Mouse (Mus musculus) spleen, adult 12 weeks (tissue): Measurements from ENCODE around the gene Stag3.
A peak's percentile ranks its signal among the peaks of the same experiment; 100 is the strongest.

ENCODE experiments used
- DNase-seq: peaks from one replicate; pipeline ENCODE4 v3.0.0; 2022; ENCODE audit warnings: low spot score

Gene Stag3

DNA sequence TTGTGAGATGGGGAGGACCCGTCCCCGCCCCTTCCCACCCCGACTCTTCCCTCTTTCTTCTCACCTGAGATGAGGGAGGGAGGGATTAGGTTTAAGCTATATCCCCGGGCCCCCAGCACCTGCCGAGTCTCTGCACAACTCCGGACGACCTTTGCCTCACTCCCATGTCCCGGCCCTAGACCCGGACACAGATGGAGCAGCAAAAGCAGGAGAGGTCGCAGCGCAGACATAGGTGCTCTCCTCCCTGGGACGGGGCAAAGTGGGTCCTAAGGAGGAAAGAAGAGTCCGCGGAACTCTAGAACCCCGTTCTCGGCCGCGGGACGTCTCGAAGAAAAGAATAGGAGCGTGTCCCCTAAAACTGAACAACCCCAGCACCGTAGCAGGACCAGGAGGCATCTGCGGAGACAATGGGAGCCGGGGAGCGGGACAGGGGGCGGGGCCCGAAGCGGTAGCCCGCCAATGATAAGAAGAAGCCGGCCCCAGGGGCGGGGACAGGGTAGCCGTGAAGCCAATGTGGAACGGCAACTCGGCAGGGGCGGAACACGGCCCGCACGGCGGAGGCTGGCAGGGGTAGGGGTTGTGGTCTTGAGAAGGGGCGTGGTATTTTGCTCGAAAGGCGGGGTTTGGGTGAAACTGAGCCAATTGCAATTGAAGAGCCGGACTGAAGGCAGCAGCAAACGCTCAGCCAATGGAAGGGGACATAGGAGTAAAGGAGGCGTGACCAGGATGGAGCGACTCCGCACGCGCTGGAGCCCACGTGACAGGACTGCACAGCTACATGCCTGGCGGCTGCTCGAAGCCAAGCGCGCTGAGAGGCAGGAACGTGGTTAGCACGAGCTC is at the start of gene Stag3, which contains the start of the genes Gm43720 and Gpc2:
Gene Stag3 (plus strand): TSS at position 656 of the 840 bp plus-strand sequence.
Gene Gm43720 (minus strand): TSS at position 374 of the 840 bp plus-strand sequence.
Gene Gpc2 (minus strand): TSS at position 421 of the 840 bp plus-strand sequence.
- peak; percentile 84 for DNase-seq

DNA sequence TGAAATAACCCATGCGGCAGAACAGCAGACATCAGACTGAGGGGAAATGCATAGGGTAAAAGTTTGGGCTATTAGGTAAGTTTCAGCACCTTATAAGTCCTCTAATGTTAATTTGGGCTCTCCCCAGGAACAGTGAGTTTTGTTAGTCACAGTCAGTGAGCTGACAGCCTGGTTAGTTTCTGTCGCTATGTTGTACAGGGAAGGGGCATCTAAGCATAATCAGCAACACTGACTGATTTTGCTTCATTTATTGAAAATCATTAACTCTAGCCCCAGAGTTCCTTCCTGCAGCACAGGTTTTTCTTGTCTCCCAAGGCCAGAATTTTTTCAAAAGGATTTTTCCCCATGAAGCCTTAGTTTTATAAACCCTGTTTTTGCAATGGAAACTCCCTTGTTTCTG is 46.3 kb upstream of the Stag3 start:
- no peak for DNase-seq

DNA sequence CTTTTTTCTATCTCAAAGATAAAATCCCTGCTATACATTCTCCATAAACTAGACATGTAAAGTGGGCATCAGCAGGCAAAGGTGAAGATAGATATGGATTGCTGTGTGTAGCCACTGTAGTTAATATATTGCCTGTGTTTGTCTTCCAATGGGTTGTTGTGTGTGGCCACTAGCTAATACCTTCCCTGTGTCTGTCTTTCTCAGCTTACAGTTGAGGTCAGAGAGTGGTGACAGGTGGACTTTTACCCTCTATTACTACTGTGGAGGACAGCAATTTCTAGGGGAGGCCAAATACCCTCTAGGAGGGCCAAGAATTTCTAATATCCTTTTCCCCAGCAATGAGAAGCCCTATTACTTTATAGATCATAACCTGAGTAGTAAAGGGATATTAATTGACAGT is 45.8 kb upstream of the Stag3 start:
- DNase-seq, result no peak

DNA sequence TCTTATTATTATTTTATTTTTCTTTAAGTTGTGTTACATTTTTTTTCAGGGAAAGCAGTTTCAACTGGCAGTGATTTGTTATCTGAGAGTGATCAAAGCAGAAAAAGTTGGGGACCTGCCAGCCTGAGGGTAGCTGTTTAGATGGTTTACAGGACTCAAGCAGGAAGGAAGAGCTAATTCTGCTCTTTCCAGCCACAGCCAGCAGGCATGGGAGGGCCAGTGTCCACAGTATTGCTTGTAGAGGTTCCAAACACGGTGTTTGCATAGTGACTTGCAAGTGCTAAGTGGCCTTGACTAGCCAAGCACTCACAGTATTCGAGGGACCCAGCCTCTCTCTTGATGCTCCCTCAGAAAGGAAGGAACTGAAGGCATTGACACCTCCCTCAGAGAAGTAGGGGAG is 38.5 kb upstream of the Stag3 start:
- no peak for DNase-seq

DNA sequence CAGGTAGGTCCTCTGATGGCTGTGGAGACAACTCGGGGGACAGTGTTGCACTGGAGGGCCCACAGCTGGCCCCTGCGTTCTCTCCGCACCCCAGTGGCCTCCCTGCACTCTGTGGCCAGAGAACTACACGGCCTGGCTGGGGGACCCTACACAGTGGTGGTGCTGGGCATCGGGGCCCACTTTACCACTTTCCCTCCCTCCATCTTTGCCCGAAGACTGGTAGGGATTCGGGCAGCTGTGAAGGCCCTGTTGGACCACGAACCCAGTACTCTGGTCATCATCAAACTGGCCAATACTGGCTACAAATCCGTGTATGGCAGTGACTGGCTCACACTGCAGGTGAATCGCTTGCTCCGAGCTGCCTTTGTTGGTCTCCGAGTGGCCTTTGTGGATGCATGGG is 28.9 kb upstream of the Stag3 start:
- DNase-seq, result no peak

DNA sequence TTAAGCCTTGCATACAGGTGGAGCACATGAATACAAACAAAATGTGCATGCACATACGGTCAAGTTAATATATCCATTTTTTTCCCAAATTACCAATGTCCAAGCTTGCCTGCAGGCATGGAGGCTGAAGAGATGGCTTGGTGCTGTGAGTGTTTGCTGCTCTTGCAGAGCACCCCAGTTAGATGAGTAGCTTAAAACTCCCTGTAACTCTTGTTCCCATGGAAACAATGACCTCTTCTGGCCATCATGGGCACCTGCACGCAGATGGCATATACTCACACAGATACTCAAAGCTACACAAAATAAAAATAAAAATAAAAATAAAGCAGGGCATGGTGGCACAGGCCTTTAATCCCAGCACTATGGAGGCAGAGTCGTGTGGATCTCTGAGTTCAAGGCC is 27.0 kb upstream of the Stag3 start:
- no peak for DNase-seq

DNA sequence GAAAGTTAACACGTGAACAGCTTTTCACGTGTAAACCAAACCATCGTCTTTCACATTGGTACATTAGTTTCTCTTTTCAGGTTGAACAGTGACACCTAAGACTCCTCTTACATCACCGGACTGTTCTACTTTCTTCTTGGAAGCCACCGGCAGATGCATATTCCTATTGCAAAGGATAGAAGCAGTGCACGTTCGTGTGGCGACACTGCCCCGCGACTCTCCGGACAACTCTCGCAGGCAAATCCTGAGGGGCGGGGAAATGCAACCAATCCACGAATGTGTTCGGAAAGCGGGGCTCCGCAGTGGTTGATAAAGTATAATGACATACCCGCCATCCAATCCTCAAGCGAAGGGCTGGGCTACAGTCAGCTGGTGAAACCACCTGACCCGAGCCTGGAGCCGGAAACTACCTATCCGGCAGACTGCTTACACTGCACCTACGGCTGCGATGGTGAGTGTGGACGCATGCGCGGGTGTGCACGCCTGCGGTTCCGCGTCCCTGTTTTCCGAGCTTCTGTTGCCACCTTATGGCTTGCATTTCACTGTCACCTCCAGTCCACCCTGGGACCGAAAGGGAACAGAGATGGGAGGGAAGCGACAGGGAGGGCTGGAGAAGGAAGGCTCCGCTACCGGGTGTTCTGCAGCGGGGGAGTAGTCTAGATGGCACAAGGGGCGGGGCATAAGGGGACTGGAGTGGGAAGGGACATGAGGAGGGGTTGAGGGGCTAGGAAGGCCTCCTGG is 24.5 kb upstream of the Stag3 start, which contains the start of gene Lamtor4:
Gene Lamtor4 (plus strand): TSS at position 130 of the 741 bp plus-strand sequence.
- DNase-seq, result peak; percentile 83

DNA sequence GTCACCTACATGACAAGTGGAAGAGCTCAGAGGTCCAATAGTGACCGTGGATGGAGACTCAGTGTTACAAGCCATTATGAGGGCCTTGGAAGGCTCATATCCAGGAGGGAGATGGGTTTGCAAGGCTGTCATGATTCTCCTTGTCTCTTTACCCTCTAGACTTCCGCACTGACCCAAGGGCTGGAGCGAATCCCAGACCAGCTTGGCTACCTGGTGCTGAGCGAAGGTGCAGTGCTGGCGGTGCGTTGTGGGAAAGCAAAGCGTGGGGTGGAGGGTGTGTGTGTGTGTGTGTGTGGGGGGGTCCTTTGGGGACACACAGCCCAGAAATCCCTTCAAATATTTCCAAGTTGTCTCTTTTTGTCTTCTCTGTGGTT is 24.0 kb upstream of the Stag3 start:
- no peak for DNase-seq

DNA sequence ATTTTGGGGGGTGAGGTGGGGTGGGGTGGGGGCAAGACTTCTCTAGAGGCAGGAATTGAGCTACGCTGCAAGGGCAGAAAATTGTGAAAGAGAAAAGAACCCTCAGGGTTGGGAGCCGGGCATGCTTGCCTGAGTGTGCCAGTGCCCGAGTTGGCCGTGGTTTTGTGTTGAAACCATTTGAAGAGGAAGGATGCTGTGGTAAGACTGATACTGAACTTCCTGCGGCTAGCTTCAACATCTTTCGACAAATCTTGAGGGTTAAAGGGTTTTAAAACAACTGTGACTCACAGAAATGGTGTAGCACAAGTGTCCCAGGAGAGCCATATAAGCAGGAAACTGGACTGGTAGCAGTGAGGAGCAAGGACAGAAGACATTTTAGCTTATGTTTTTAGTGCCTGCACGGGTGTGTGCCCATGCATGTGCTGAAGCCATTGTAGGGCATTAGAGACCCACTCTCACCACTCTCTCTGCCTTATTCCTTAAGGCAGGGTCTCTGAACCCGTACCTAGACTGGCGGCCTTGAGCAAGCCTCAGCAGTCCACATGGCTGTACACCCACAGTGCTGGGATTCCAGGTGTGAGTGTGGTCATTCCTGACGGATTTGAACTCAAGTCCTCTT is 23.0 kb upstream of the Stag3 start:
- no peak for DNase-seq

DNA sequence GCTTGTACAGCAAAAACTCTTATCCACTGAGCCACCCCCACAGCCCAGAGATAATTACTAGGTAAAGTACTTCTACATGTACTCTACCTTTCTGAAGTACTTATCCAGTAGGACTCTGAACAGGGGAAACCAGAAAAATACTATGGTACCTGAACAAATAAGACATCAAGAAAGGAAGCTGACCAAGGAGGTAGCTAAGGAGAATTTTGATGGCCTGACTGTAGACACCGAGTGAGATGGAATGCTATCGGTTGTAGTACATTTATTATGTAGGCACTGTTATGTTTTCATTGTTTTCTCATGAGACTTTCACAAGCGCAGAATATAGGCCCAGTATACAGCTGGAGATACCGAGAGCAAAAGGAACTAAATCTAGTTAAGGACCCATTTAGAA is 22.5 kb upstream of the Stag3 start:
- no peak for DNase-seq

DNA sequence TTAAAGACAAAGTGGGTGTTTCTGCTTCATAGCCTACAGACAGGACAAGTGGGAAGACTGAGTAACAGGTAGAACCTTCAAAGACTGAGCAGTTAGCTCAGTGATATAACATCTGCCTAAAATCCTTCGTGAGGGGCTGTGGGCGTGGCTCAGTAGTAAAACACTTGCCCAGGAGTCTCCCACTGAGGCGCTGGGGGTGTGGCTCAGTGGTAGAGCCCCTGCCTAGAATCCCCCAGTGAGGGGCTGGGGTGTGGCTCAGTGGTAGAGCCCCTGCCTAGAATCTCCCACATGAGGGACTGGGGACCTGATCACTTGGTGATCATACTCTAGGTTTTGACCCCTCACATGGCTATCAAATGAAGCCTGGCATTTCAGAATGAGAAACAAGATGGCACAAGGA is 22.0 kb upstream of the Stag3 start:
- no peak for DNase-seq

DNA sequence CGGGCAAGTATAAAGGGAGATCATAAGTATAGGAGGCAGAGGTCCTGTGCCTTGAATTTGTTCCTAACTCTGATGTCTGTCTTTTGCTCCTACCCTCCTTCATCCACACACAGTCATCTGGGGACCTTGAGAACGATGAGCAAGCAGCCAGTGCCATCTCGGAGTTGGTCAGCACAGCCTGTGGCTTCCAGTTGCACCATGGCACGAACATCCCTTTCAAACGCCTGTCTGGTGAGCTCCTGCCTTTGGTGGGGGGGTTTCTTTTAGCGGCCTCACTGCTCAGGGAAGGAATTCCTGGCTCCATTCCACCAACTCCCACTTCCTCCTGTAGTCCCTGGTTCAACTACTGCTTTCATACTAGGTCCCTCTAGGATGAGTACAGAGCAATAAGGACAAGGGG is 21.5 kb upstream of the Stag3 start:
- no peak for DNase-seq

DNA sequence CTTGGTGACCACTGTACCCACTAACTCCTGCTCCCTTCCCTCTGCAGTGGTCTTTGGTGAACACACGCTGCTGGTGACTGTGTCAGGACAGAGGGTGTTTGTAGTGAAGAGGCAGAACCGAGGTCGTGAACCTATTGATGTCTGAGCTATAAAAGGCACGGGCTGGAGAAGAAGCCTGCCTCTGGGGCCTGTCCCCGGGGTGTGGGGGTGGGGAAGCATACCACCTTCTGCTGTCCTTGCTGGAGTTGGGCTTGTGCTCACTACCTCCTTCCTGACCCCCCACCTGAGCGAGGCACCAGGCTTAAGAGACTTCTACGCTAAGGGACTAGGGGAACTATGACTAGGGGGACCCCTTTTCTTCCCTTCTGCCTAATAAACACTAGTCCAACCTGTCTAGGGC is 21.0 kb upstream of the Stag3 start:
- no peak for DNase-seq

DNA sequence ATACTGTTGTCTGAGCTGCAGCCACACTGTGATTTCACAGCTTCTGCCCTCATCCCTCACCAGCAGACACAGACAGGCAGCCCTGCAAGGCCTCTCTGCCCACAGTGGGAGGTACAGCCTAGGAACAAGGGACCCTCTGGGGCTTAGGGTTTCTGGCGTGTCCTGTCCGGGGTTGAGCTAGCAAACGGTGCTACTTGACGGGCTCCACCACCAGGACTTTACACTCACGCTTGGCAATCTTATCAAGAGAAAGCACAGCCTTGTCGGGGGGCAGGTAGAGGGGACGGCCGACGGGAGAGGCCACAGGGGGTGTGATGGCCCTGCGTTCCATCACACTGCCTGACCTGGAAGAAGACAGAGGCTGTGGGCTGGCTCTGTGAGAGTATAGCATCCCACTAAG is 20.0 kb upstream of the Stag3 start:
- no peak for DNase-seq

DNA sequence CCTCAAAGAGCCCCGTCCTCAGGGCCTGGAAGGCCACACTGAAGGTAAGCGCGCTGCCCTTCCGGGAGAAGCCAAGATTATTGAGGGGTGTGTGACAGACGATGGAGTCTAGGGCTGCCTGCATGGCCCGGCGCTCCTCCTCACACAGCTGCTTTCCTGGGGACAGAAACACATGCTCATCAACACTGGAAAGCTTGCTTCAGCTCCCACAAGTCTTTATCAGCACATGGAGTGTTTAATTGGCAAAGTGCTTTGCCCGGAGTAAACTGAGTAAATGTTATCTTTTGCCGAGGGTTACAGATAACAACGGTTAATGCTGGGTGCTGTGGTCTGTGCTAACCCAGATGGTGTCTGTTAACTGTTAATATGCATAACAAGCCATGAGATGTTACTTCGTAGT is 19.2 kb upstream of the Stag3 start:
- no peak for DNase-seq

DNA sequence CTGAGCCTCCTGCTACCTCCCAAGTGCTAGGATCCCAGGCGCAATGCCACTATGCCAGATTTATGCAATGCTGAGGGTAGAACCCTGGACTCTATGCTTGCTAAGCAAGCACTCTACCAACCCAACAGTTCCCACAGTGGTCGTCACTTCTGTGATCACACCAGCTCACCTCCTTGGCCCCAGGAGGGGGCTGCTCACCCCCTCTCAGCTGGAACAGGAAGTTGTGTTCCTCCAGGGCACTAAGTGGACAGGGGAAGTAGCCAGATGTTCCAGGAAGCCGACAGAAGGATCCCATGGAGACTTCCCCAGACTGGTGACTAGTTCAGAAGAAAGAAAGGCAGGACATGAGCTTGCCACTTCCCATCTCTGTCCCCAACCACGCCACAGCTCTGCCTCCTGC is 18.0 kb upstream of the Stag3 start:
- DNase-seq, result no peak

DNA sequence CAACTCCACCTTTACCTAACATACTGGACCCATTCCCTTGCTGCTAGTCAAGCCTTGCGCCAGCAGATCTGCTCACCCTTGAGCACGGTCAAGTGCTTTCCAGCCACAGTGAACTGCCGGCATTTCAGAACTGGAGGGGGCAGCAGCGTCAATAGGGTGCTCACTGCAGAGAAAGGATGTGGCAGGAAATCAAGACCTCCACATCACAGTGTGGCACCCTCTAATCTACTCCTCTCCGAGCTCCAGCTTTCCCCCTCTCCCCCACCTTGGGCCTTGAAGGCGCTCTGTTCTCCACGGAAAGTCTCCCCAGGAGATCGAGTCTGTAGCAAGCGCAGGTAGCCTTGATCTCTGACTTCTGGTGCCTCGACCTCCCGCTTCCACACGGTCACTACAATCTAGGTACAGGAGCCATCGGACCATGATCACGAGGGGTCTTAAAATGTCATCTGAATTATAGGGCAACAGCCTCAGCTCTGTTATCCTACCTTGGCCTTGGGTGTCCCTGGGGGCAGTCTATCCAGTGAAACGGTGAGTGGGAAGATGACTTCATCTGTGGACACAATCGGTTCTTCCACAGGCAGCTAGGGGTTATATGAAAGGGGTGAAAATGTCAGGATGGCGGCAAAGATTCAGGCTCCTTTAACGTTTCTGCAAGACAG is 17.3 kb upstream of the Stag3 start:
- DNase-seq, result no peak

DNA sequence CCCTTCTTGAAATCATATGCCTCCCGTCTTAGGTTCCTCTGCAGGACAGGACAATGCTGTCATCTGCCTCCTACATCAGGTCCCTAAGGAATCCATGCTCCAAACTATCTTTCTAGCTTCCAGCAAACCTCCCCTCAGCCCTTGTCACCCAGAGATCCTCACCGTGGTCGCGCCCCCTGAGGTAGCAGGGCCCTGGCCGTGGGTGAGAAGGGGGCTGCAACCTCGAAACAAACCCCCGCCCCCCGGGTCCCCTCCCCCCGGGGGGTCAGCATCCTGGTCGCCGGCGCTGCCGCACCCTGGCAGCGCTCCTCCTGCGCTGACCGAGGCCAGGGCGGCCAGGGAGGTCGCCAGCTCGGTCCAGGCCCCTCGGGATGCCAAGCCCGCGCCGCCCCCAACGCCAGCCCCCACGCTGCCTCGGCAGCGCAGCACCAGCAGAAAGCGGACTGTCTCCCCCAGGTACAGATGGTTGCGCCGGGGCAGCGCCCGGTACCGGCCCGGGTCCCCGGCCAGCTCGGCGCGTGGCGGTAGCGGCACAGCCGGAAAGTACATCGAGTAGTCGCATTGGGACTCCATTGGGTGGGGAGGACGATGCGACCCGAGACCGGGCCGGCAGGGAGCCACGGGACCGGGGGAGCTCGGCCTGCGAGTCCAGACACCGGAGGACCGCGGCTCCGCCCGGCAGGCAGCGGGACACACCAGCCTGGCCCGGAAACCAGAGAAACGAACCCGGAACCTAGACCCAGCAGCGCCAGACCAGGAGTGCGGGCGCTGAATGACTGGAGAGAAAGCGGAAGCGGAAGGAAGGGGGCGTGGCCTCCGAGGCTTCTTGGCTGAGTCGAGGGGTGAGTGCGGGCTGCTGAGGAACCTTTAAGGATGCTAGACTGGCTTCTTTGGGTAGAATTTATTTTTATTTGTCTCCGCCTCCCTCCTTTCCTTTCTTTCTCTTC is 16.5 kb upstream of the Stag3 start, which contains the start of gene BC037034:
Gene BC037034 (minus strand): TSS at position 774 of the 947 bp plus-strand sequence.
- DNase-seq, result peak; percentile 83

DNA sequence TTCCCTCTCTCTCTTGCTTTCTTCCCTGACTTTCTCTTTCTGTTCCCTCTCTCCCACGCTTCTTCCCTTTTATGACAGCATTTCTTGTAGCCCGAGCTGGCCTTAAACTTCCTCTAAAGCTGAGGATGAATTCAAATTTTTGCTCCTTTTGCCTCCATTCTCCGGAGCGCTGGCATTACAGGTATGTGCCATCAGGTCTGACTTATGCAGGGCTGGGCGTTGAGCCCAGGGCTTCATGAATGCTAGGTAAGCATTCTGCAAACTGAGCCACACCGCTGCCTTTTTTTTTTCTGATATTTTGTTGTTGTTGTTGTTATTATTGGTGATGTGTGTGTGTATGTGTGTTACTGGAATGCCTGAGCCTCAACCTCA is 15.8 kb upstream of the Stag3 start:
- no peak for DNase-seq

DNA sequence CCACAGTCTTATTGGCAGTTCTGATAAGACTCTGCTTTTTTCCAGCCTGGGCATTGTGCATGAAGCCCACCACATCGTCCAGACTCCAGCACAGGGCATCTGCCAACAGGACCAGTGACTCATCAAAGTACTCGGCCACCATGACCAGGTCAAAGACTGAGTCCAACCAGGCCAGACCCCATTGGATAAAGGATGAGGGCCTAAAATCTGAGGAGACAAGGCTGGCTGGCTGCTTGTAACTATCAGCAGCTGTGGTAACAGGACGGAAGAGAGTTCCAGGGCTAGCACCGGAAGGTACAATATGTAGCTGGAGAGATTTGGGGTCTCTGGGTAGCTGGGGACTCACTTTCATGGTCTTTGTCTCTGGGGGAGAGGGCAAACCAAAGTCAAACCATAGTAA is 14.3 kb upstream of the Stag3 start:
- DNase-seq, result no peak

DNA sequence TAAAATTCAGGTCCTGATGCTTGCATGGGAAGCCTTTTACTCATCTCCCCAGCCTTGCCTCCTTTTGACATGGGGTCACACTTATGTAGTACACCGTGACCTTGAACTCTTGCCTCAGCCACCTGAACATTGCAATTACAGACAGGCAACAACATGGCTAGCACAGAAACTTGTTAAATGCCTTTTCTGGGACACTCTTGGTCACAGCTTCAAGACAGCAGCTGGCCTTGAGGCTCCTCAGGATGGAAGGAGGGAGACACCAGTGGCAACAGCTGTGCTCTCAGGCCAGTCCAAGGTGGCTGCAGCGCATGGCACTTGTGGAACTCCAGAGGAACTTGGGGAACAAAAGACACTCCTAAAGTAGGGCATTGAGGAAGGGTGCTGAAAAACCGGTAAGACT is 12.9 kb upstream of the Stag3 start:
- no peak for DNase-seq
